Mouse (Mus musculus): ENCODE results near the gene Rab15. TPM values are rescaled to one million over a fixed set of nuclear protein-coding genes. Genes with fewer than 3 reads are reported as not detected.

Gene Rab15
- total RNA-seq, 2 experiments from 2014 or later, result 258 TPM

DNA sequence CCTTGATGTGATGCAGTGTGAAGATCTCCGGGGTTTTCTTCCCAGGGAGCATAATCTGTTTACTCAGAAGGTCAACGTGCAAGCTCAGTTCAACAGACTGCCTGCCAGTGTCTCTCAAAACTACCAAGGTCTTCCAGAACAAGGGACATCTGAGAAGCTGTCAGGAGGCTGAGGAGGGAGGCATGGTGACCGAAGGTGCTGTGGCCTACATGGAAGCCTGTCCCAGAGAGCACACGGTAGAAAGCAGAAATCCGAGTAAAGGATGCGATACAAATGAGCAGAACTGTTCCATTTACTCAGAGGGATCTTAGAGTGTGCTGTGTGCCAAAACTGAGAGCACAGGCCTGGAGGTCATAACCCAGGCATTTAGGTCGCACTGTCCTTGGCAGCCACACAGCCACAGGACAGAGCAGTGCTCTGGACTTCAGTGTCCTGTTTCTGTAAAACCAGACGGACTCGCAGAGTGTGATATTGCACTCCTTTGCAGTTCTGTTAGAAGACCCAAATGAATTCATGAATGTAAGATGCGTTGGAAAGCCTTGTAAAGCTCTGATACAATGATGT is 38.6 kb downstream of the Rab15 start:
- no peak for DNase-seq (ENCODE audit: low spot score in 2 of 2)
- intact Hi-C loops (cut with DNase I), result no loop called here

- no peak for DNase-seq (ENCODE audit: low spot score in 2 of 2)
- intact Hi-C loops (cut with DNase I), result no loop called here
Observed at GRCm38 (mm10) chr12:76780639-76781468, 41.9 kb downstream of the Rab15 start.

- intact Hi-C loops (cut with DNase I), result no loop called here
- DNase-seq (ENCODE audit: low spot score in 2 of 2), result no peak
Observed at GRCm38 (mm10) chr12:76779951-76780350, 42.8 kb downstream of the Rab15 start.

DNA sequence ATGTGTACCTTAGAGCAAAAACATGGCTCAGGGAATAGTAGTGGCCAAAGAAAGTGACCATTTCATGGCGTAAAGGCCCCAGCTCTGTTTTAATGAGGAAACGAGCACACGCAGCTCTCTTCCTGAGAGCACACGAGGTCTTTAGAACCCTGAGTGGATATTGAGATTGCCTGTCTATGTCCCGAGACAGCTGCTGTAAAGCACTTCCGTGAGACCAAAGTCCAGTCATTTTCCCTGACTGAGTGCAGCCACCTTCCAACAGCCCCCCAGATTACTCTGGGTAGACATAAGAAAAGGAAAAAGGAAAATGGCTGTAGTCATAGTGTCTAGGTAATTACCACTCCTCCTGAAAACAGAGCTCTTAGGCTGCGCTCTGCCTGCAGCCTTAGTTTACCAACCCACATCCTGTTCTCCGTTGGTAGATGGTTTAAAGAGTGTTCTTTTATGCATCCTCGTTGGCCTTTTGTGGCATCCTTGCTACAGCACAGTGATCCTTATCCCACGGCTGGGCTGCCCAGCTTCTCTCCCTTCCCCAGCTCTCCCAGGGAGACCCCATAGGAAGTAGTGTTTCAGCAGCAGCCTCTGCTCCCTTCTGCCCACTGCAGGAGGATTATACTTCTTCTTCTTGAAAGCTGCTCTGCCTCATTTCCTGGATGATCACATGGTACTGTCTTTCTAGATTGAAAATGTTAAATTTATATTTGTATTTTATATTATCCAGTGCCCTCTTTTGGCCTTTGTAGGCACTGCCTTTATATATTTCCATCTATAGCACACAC is 44.2 kb downstream of the Rab15 start:
- intact Hi-C loops (cut with DNase I), result no loop called here
- no peak for DNase-seq (ENCODE audit: low spot score in 2 of 2)

DNA sequence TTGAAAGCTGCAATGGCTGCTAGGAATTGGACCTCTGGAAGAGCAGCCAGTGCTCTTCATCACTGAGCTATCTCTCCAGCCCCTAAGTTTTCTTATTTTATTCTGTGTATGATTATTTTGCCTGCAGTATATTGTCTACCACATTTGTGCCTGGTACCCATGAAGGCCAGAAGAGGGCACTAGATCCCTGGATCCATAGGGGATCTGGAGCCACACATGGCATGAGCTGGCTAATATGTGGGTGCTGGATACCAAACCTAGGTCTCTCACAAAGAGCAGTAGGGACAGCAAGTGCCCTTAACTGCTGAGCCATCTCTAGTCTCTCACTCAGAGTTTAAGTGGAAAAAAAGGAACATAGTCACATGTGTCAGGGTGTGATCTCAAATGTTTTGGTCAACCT is 44.9 kb downstream of the Rab15 start:
- DNase-seq (ENCODE audit: low spot score in 2 of 2), result no peak
- intact Hi-C loops (cut with DNase I), result no loop called here

GRCm38 (mm10) chr12:76776898-76777297 is 45.8 kb downstream of the Rab15 start:
- DNase-seq (ENCODE audit: low spot score in 2 of 2), result no peak
- intact Hi-C loops (cut with DNase I), result no loop called here

DNA sequence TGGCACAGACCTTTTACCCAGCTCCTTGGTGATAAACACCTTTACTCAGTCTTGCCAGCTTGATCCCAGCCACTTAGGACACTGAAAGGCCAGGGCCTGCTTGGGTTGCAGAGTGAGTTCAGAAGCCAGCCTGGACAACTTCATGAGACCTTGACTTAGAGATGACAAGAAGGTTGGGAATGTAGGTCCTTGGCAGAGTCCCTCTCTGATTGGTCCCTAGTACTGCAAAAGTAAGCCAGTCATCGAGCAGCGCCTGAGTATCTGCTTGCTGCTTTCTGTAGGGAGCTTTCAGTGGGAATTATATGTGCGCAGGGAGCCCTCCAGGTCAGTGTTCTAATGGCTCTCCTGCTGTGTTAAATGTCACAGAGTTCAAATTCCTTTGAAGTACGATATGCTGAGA is 47.6 kb downstream of the Rab15 start:
- intact Hi-C loops (cut with DNase I), result no loop called here
- no peak for DNase-seq (ENCODE audit: low spot score in 2 of 2)

- no peak for DNase-seq (ENCODE audit: low spot score in 2 of 2)
- intact Hi-C loops (cut with DNase I), result no loop called here
Observed at GRCm38 (mm10) chr12:76774652-76775051, 48.1 kb downstream of the Rab15 start.

DNA sequence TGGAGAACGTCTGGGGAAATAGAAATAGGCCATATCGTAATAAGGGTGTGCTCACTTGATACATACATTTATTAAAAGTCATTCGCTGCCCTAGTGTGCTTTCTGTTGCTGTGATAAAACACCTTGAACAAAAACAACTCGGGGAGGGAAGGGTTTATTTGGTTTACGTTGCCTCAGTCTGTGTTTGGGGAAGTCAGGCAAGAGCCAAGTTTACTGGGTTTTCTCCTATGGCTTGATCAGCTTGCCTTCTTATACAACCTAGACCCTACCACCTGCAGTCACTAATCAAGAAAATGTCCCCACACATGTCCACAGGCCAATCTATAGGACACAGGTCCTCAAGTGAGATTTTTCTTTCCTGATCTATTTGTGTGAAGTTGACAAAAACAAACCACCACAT is 51.2 kb downstream of the Rab15 start:
- intact Hi-C loops (cut with DNase I), result no loop called here
- DNase-seq (ENCODE audit: low spot score in 2 of 2), result no peak

GRCm38 (mm10) chr12:76770841-76771500 is 51.7 kb downstream of the Rab15 start:
- intact Hi-C loops (cut with DNase I), result no loop called here
- DNase-seq (ENCODE audit: low spot score in 2 of 2), result no peak

DNA sequence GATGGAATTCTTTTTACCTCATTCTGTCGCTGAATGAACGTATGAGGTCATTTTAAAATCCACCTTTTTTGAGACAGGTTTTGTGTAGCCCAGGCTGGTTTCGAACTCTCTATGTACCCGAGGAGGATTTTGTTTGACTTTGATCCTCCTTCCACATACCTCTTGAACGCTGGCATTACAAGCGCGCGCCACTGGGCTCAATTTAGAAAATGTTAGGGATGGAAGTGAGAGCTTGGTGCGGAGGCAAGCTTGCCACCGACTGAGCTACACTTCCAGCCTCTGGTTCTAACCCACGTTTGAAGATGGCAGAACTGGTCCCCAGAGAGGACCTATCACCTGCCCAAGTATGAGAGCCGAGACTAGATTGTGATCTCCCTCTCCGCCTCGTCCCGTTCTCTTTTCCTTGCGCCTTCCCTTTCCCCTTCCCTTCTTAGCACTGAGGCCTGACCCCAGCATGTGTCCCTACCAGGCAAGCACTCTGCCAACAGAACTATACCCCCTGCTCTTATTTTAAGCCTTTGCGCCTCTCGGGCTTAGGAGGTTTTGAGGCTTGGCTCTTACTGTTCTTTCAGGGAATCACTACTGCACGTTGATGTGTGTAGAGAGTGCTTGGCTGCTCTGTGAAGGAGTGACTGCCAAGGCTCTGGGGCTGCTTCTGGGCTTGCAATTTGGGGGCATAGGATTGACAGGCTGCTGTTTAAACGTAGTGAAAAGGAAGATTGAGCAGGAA is 56.6 kb downstream of the Rab15 start:
- intact Hi-C loops (cut with DNase I), result loop anchor here (5.0 kb wide), 1 partner anchor 56 kb away; the partner anchor contains the start of gene Rab15
- peak; percentile 19 to 37 for DNase-seq (ENCODE audit: low spot score in 2 of 2)

- intact Hi-C loops (cut with DNase I), result loop anchor here (5.0 kb wide), 1 partner anchor 57 kb away; the partner anchor contains the start of gene Rab15
- DNase-seq (ENCODE audit: low spot score in 2 of 2), result peak; percentile 84 to 86
Observed at GRCm38 (mm10) chr12:76765354-76765851, 57.3 kb downstream of the Rab15 start, which contains the start of the genes Churc1 and Fntb. Churc1 (plus strand) TSS chr12:76765538. Fntb (plus strand) TSS chr12:76765589.

DNA sequence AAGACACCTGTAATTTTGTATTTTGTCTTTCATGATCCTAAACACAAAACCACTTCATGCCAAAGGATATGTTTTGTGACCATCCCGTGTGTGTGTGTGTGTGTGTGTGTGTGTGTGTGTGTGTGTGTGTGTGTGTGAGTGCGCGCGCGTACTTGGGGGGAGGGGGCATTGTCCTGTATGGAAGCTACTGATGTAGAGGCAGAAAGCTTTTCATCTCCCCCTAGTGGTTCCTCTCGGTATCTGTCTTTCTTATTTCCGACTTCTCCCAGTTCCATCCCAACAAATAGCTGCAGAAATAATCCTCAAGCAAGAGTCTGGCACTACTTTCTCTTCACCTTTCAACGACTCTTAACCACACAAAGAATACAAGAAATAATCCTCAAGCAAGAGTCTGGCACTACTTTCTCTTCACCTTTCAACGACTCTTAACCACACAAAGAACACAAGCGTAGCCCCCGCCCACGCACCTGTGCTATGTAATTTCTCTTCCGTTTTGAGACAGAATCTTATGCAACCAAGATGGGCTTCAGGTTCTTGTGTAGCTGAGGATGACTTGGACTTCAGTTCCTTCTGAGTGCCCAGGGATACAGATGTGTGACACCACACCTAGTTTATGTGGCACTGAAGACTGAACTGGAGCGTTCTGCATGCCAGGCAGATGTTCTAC is 69.9 kb downstream of the Rab15 start:
- intact Hi-C loops (cut with DNase I), result no loop called here
- no peak for DNase-seq (ENCODE audit: low spot score in 2 of 2)

DNA sequence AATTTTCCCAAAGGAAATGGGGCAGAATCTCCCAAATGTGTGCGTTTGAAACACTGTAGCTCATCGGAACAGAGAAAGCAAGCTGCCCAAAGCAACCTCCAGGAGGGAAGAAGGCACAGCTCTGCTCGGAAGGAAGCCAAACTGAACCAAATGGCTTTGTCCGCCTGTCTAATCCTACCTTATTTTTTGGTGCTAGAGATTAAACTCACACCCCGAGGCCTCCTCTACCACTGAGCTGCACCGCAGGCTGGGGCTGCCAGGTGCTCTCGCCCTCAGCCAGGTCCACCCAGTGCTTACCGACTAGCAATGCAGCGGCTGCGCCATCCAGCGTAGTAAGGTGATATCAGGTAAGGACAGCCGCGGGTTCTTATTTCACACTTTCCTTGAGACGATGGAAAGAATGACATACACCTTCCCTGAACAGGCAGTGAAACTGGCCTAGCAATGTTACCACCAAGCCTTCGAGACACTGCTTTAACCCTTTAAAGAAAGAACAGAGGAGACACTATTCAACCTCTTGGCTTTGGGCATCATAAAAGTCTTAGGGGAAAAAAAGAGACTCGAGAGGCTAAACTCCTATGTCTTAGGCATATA is 71.7 kb downstream of the Rab15 start:
- intact Hi-C loops (cut with DNase I), result no loop called here
- no peak for DNase-seq (ENCODE audit: low spot score in 2 of 2)

Measured in left cerebral cortex, postnatal 36 days (tissue).